Mouse (Mus musculus) ES-Bruce4 (cell line): ENCODE measurements around the gene Traf7. TPM values are rescaled to one million over a fixed set of nuclear protein-coding genes. Genes with fewer than 3 reads are reported as not detected.

ENCODE experiments used
- H3K27ac ChIP-seq: 2 replicates; pipeline ENCODE4 v1.5.1; 2012; ENCODE audit warnings: low read length, inconsistent platforms; ENCODE audit not compliant: insufficient read depth
- H3K27me3 ChIP-seq: 2 replicates; pipeline ENCODE4 v1.6.1; 2012; ENCODE audit warnings: mild to moderate bottlenecking, low read length, inconsistent platforms; ENCODE audit not compliant: control insufficient read depth, poor library complexity, insufficient read depth, severe bottlenecking
- H3K36me3 ChIP-seq: 2 replicates; pipeline ENCODE4 v1.6.1; 2012; ENCODE audit warnings: inconsistent platforms, mild to moderate bottlenecking, low read length, moderate library complexity; ENCODE audit not compliant: control insufficient read depth, poor library complexity, insufficient read depth, severe bottlenecking
- H3K4me1 ChIP-seq: one replicate; pipeline ENCODE4 v1.8.1; 2011; ENCODE audit warnings: low read length; ENCODE audit not compliant: control insufficient read depth, insufficient read depth
- H3K4me3 ChIP-seq: 2 replicates; pipeline ENCODE4 v1.5.1; 2011; ENCODE audit warnings: low read depth, mild to moderate bottlenecking, low read length
- H3K9ac ChIP-seq: 2 replicates; pipeline ENCODE4 v1.6.1; 2012; ENCODE audit warnings: low read depth, mild to moderate bottlenecking, inconsistent platforms; ENCODE audit not compliant: poor library complexity, severe bottlenecking
- H3K9me3 ChIP-seq: replicated peaks from 2 replicates; pipeline ENCODE4 v1.6.1; 2012; ENCODE audit warnings: mild to moderate bottlenecking, low read length, inconsistent platforms; ENCODE audit not compliant: control insufficient read depth, poor library complexity, insufficient read depth, severe bottlenecking
- CTCF ChIP-seq: IDR thresholded peaks from one replicate; pipeline ENCODE4 v1.8.1; 2011; ENCODE audit warnings: low read depth, low read length
- EP300 ChIP-seq: IDR thresholded peaks from 2 replicates; pipeline ENCODE4 v1.6.1; 2011; ENCODE audit warnings: low read depth, low read length; ENCODE audit not compliant: insufficient read depth
- POLR2A ChIP-seq: IDR thresholded peaks from one replicate; pipeline ENCODE4 v1.8.1; 2011; ENCODE audit warnings: low read length; ENCODE audit not compliant: insufficient read depth
- polyA plus RNA-seq: library from polyadenylated mRNA; stranded (reverse); fragments of >200 nt; gene quantifications from 2 replicates; pipeline ENCODE4 v1.2.4, GENCODE M21; 2011; ENCODE audit warnings: low read depth; ENCODE audit not compliant: missing spikeins, insufficient read depth, insufficient read length

The Traf7 gene
- polyA plus RNA-seq, 1 experiment = 145 TPM

DNA sequence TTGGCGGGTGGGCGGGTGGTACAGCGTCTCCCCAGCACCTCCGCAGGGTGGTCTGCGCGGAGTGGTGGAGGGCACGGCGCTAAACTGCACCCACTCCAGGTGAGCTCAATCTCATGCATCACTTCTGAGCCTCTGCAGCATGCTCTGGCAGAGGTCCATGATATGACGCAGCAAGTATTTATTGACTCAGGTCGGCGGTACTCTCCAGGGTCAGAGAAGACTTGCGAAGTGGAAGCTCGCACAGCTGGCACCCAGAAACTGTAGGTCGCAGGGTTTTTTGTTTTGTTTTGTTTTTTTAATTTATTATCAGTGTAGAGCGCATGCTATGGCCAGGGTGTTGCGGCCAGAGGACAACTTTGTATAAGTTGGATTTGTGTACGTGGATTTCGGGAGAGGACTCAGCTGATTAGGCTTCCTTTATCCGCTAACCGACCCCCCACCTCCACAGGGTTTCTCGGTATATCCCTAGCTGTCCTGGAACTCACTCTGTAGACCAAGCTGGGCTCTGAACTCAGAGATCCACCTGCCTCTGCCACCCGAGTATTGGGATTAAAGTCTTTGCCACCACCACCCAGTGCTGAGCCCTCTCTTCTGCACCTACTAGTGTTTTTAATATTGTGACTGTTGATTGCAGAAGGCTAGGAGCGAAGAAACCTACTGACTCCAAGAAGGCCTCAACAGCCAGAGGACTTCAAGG, 21.3 kb upstream of the Traf7 start:
- peak overlapping the region; percentile 71 for H3K4me3 ChIP-seq
- H3K36me3 ChIP-seq = no peaks in the 10 kb centered on the region
- H3K9me3 ChIP-seq = no peaks in the 10 kb centered on the region
- H3K9ac ChIP-seq = peak overlapping the region; percentile 54
- H3K4me1 ChIP-seq = no peaks in the 10 kb centered on the region
- no peaks in the 10 kb centered on the region for H3K27me3 ChIP-seq
- no peak for TF ChIP-seq EP300
- no peak for TF ChIP-seq POLR2A
- no peak for TF ChIP-seq CTCF
- no peak overlapping the region for H3K27ac ChIP-seq

- H3K4me3 ChIP-seq = no peak overlapping the region; the same call in 1 of the 2 replicates
- no peaks in the 10 kb centered on the region for H3K27me3 ChIP-seq
- no peaks in the 10 kb centered on the region for H3K4me1 ChIP-seq
- no peaks in the 10 kb centered on the region for H3K9me3 ChIP-seq
- no peaks in the 10 kb centered on the region for H3K36me3 ChIP-seq
- TF ChIP-seq POLR2A = no peak
- no peak for TF ChIP-seq CTCF
- TF ChIP-seq EP300 = no peak
- no peak overlapping the region for H3K27ac ChIP-seq
- H3K9ac ChIP-seq = peak overlapping the region; percentile 54
These were observed 20.7 kb upstream of the Traf7 start for GRCm38 (mm10) chr17:24548435-24548834.

DNA sequence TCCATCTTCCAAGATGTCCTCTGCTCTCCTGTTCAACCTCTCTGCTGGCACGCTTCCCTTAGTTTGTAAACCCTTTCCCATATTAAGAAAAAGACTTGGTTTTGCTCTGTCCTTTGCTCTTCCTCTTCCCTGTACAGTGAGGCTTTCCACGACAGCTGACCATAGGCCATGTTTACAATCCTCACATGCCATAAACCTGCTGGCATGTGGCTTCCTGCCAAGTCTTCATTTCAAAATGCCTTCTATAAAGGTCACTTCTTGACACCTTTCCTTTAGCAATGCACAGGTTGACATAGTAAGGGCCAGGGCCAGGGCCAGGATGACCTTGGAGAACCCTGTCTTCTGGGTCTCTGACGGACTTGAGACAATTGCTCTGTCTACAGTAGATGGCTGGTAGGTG, 18.5 kb upstream of the Traf7 start:
- Histone ChIP-seq H3K4me1 (no peaks in the 10 kb centered on the region), H3K9ac (no peak overlapping the region), H3K36me3 (no peaks in the 10 kb centered on the region), H3K9me3 (no peaks in the 10 kb centered on the region), H3K27ac (no peak overlapping the region), H3K4me3 (no peak overlapping the region), H3K27me3 (no peaks in the 10 kb centered on the region)
- no peak for TF ChIP-seq POLR2A
- TF ChIP-seq EP300 = no peak
- TF ChIP-seq CTCF = no peak

- Histone ChIP-seq H3K27ac (no peak overlapping the region), H3K4me1 (no peaks in the 10 kb centered on the region), H3K9me3 (no peaks in the 10 kb centered on the region), H3K4me3 (no peak overlapping the region), H3K36me3 (no peaks in the 10 kb centered on the region), H3K9ac (no peak overlapping the region), H3K27me3 (no peaks in the 10 kb centered on the region)
- TF ChIP-seq EP300 (no peak), POLR2A (no peak), CTCF (no peak)
These were observed 17.5 kb upstream of the Traf7 start for GRCm38 (mm10) chr17:24545247-24545646.

GRCm38 (mm10) chr17:24544613-24545012, 16.9 kb upstream of the Traf7 start:
- no peaks in the 10 kb centered on the region for H3K4me1 ChIP-seq
- H3K4me3 ChIP-seq = peak overlapping the region; percentile 46
- no peak overlapping the region for H3K27ac ChIP-seq
- peak overlapping the region; percentile 1; the same call in 1 of the 2 replicates for H3K9ac ChIP-seq
- TF ChIP-seq EP300 (no peak), POLR2A (no peak), CTCF (no peak)
- H3K36me3 ChIP-seq = no peaks in the 10 kb centered on the region
- H3K27me3 ChIP-seq = no peaks in the 10 kb centered on the region
- no peaks in the 10 kb centered on the region for H3K9me3 ChIP-seq

- no peak overlapping the region for H3K4me3 ChIP-seq
- H3K27me3 ChIP-seq = no peaks in the 10 kb centered on the region
- no peak overlapping the region for H3K9ac ChIP-seq
- H3K27ac ChIP-seq = no peak overlapping the region
- H3K9me3 ChIP-seq = no peaks in the 10 kb centered on the region
- TF ChIP-seq POLR2A = no peak
- TF ChIP-seq EP300 = no peak
- peak; percentile 77 for TF ChIP-seq CTCF
- H3K4me1 ChIP-seq = no peaks in the 10 kb centered on the region
- no peaks in the 10 kb centered on the region for H3K36me3 ChIP-seq
These were observed 12.6 kb upstream of the Traf7 start for GRCm38 (mm10) chr17:24540375-24540774.
